Mouse (Mus musculus): Measurements from ENCODE around the gene Gm9507. TPM values are rescaled to one million over a fixed set of nuclear protein-coding genes. Genes with fewer than 3 reads are reported as not detected.
"Not testable (repeated sequence)": the region's sequence is repeated elsewhere in the genome, so short reads cannot be mapped to it uniquely, and the experiment has no call there.

Gene Gm9507
- polyA plus RNA-seq, 1 experiment from 2014 or later, result not detected

- H3K27me3 ChIP-seq (ENCODE audit: control insufficient read depth, insufficient read depth, low read length), result not testable (repeated sequence)
- WGBS, result 83% methylated on average over 1 of the region's 1 CpGs
Observed at GRCm38 (mm10) chr10:77787876-77788275, 23.8 kb downstream of the Gm9507 start, which contains the start of gene Gm7137. Gene Gm7137, minus strand, starts transcription at chr10:77788200.

GRCm38 (mm10) chr10:77783396-77783795 lies 28.2 kb downstream of the Gm9507 start:
- H3K27me3 ChIP-seq (ENCODE audit: control insufficient read depth, insufficient read depth, low read length); H3K9me3 ChIP-seq (ENCODE audit: control insufficient read depth, low read length); H3K36me3 ChIP-seq (ENCODE audit: control insufficient read depth, insufficient read depth, low read length); H3K27ac ChIP-seq (ENCODE audit: low read depth, low read length); H3K4me2 ChIP-seq (replicated peaks; ENCODE audit: low read depth, low read length); H3K4me3 ChIP-seq (ENCODE audit: low read length); H3K9ac ChIP-seq (ENCODE audit: low read depth, low read length); H3K4me1 ChIP-seq (ENCODE audit: control insufficient read depth, insufficient read depth, low read length); ATAC-seq (ENCODE audit: low FRiP score, low TSS enrichment): not testable (repeated sequence)
- 73% methylated on average over 1 of the region's 3 CpGs for WGBS

More at GRCm38 (mm10) chr10:77787876-77788275, 23.8 kb downstream of the Gm9507 start, which contains the start of gene Gm7137:
- not testable (repeated sequence) for H3K9ac ChIP-seq (ENCODE audit: low read depth, low read length); H3K27ac ChIP-seq (ENCODE audit: low read depth, low read length); ATAC-seq (ENCODE audit: low FRiP score, low TSS enrichment); H3K4me1 ChIP-seq (ENCODE audit: control insufficient read depth, insufficient read depth, low read length); H3K4me2 ChIP-seq (replicated peaks; ENCODE audit: low read depth, low read length); H3K9me3 ChIP-seq (ENCODE audit: control insufficient read depth, low read length); H3K36me3 ChIP-seq (ENCODE audit: control insufficient read depth, insufficient read depth, low read length); H3K4me3 ChIP-seq (ENCODE audit: low read length)

GRCm38 (mm10) chr10:77782442-77782841 lies 29.2 kb downstream of the Gm9507 start, which contains the start of gene Gm3250:
Gene Gm3250, minus strand, starts transcription at chr10:77782542.
- not testable (repeated sequence) for H3K27me3 ChIP-seq (ENCODE audit: control insufficient read depth, insufficient read depth, low read length); H3K9ac ChIP-seq (ENCODE audit: low read depth, low read length); ATAC-seq (ENCODE audit: low FRiP score, low TSS enrichment); H3K4me3 ChIP-seq (ENCODE audit: low read length); H3K36me3 ChIP-seq (ENCODE audit: control insufficient read depth, insufficient read depth, low read length); H3K4me1 ChIP-seq (ENCODE audit: control insufficient read depth, insufficient read depth, low read length); H3K9me3 ChIP-seq (ENCODE audit: control insufficient read depth, low read length); H3K4me2 ChIP-seq (replicated peaks; ENCODE audit: low read depth, low read length); H3K27ac ChIP-seq (ENCODE audit: low read depth, low read length)
- WGBS, result no CpG with 5 or more reads among the region's 1 CpGs

- H3K9me3 ChIP-seq (ENCODE audit: control insufficient read depth, low read length); H3K27me3 ChIP-seq (ENCODE audit: control insufficient read depth, insufficient read depth, low read length); H3K9ac ChIP-seq (ENCODE audit: low read depth, low read length); H3K4me1 ChIP-seq (ENCODE audit: control insufficient read depth, insufficient read depth, low read length); ATAC-seq (ENCODE audit: low FRiP score, low TSS enrichment); H3K4me2 ChIP-seq (replicated peaks; ENCODE audit: low read depth, low read length); H3K4me3 ChIP-seq (ENCODE audit: low read length); H3K27ac ChIP-seq (ENCODE audit: low read depth, low read length); H3K36me3 ChIP-seq (ENCODE audit: control insufficient read depth, insufficient read depth, low read length): not testable (repeated sequence)
- 75% methylated on average over 1 of the region's 1 CpGs for WGBS
Observed at GRCm38 (mm10) chr10:77776844-77777243, 34.8 kb downstream of the Gm9507 start, which contains the start of gene Gm7138. Gene Gm7138, minus strand, starts transcription at chr10:77776944.

GRCm38 (mm10) chr10:77772142-77772541 lies 39.5 kb downstream of the Gm9507 start:
- 83% methylated on average over 1 of the region's 3 CpGs for WGBS
- not testable (repeated sequence) for H3K4me2 ChIP-seq (replicated peaks; ENCODE audit: low read depth, low read length); H3K4me1 ChIP-seq (ENCODE audit: control insufficient read depth, insufficient read depth, low read length); H3K27ac ChIP-seq (ENCODE audit: low read depth, low read length); H3K36me3 ChIP-seq (ENCODE audit: control insufficient read depth, insufficient read depth, low read length); H3K4me3 ChIP-seq (ENCODE audit: low read length); ATAC-seq (ENCODE audit: low FRiP score, low TSS enrichment); H3K9me3 ChIP-seq (ENCODE audit: control insufficient read depth, low read length); H3K9ac ChIP-seq (ENCODE audit: low read depth, low read length); H3K27me3 ChIP-seq (ENCODE audit: control insufficient read depth, insufficient read depth, low read length)

- H3K27me3 ChIP-seq (ENCODE audit: control insufficient read depth, insufficient read depth, low read length); H3K9me3 ChIP-seq (ENCODE audit: control insufficient read depth, low read length); H3K4me2 ChIP-seq (replicated peaks; ENCODE audit: low read depth, low read length); H3K36me3 ChIP-seq (ENCODE audit: control insufficient read depth, insufficient read depth, low read length); H3K9ac ChIP-seq (ENCODE audit: low read depth, low read length); ATAC-seq (ENCODE audit: low FRiP score, low TSS enrichment); H3K27ac ChIP-seq (ENCODE audit: low read depth, low read length); H3K4me3 ChIP-seq (ENCODE audit: low read length); H3K4me1 ChIP-seq (ENCODE audit: control insufficient read depth, insufficient read depth, low read length): not testable (repeated sequence)
- WGBS, result 82% methylated on average over 1 of the region's 1 CpGs
Observed at GRCm38 (mm10) chr10:77771225-77771624, 40.4 kb downstream of the Gm9507 start, which contains the start of gene Gm3238. Gene Gm3238, minus strand, starts transcription at chr10:77771325.

- Histone ChIP-seq H3K4me1 (ENCODE audit: control insufficient read depth, insufficient read depth, low read length) (no peaks in the 10 kb centered on the region), H3K9me3 (ENCODE audit: control insufficient read depth, low read length) (no peaks in the 10 kb centered on the region), H3K4me2 (replicated peaks; ENCODE audit: low read depth, low read length) (no peak overlapping the region), H3K36me3 (ENCODE audit: control insufficient read depth, insufficient read depth, low read length) (no peaks in the 10 kb centered on the region), H3K27ac (ENCODE audit: low read depth, low read length) (no peak overlapping the region), H3K27me3 (ENCODE audit: control insufficient read depth, insufficient read depth, low read length) (no peaks in the 10 kb centered on the region), H3K9ac (ENCODE audit: low read depth, low read length) (no peak overlapping the region), H3K4me3 (ENCODE audit: low read length) (no peak overlapping the region)
- 65% methylated on average over 1 of the region's 1 CpGs for WGBS
- ATAC-seq (ENCODE audit: low FRiP score, low TSS enrichment), result no peak
Observed at GRCm38 (mm10) chr10:77769727-77770126, 41.9 kb downstream of the Gm9507 start.

Other genes starting within 250 kb of the Gm9507 start
- 104 and 144 TPM in 2 replicates for gene Pttg1ip, start 230.1 kb downstream of the Gm9507 start, polyA plus RNA-seq (2014; fragmentation: Nextera tagmentation; extraction: Ambion mirVana)
- 253 and 294 TPM in 2 replicates for gene Sumo3, start 205.7 kb downstream of the Gm9507 start, polyA plus RNA-seq (2014; fragmentation: Nextera tagmentation; extraction: Ambion mirVana)
- gene Gm49325, start 205.6 kb downstream of the Gm9507 start, polyA plus RNA-seq (2014; fragmentation: Nextera tagmentation; extraction: Ambion mirVana), result 1.2 and 1.8 TPM in 2 replicates
- gene Ube2g2, start 189.6 kb downstream of the Gm9507 start, polyA plus RNA-seq (2014; fragmentation: Nextera tagmentation; extraction: Ambion mirVana), result 41.3 and 51.8 TPM in 2 replicates
- 0.41 and 0.74 TPM in 2 replicates for gene Tspear, start 125.3 kb downstream of the Gm9507 start, polyA plus RNA-seq (2014; fragmentation: Nextera tagmentation; extraction: Ambion mirVana)
- gene Gm19402, start 121.1 kb downstream of the Gm9507 start, polyA plus RNA-seq (2014; fragmentation: Nextera tagmentation; extraction: Ambion mirVana), result not detected in 2 replicates
- not detected in 2 replicates for gene Gm9508, start 114.6 kb downstream of the Gm9507 start, polyA plus RNA-seq (2014; fragmentation: Nextera tagmentation; extraction: Ambion mirVana)
- gene Gm10272, start 105.2 kb downstream of the Gm9507 start, polyA plus RNA-seq (2014; fragmentation: Nextera tagmentation; extraction: Ambion mirVana), result not detected in 2 replicates
- gene Gm10024, start 100.4 kb downstream of the Gm9507 start, polyA plus RNA-seq (2014; fragmentation: Nextera tagmentation; extraction: Ambion mirVana), result not detected in 2 replicates
- gene Gm10142, start 96.0 kb downstream of the Gm9507 start, polyA plus RNA-seq (2014; fragmentation: Nextera tagmentation; extraction: Ambion mirVana), result not detected in 2 replicates
- gene Krtap12-1, start 91.2 kb downstream of the Gm9507 start, polyA plus RNA-seq (2014; fragmentation: Nextera tagmentation; extraction: Ambion mirVana), result not detected in 2 replicates
- not detected in 2 replicates for gene Gm10100, start 85.4 kb downstream of the Gm9507 start, polyA plus RNA-seq (2014; fragmentation: Nextera tagmentation; extraction: Ambion mirVana)
- gene Gm18596, start 69.2 kb downstream of the Gm9507 start, polyA plus RNA-seq (2014; fragmentation: Nextera tagmentation; extraction: Ambion mirVana), result not detected in 2 replicates
- gene Gm9736, start 60.5 kb downstream of the Gm9507 start, polyA plus RNA-seq (2014; fragmentation: Nextera tagmentation; extraction: Ambion mirVana), result not detected in 2 replicates
- gene Gm3233, start 52.2 kb downstream of the Gm9507 start, polyA plus RNA-seq (2014; fragmentation: Nextera tagmentation; extraction: Ambion mirVana), result not detected in 2 replicates
- not detected in 2 replicates for gene Gm3238, start 40.5 kb downstream of the Gm9507 start, polyA plus RNA-seq (2014; fragmentation: Nextera tagmentation; extraction: Ambion mirVana)
- gene Gm7138, start 34.9 kb downstream of the Gm9507 start, polyA plus RNA-seq (2014; fragmentation: Nextera tagmentation; extraction: Ambion mirVana), result not detected in 2 replicates
- gene Gm3250, start 29.3 kb downstream of the Gm9507 start, polyA plus RNA-seq (2014; fragmentation: Nextera tagmentation; extraction: Ambion mirVana), result not detected in 2 replicates
- gene Gm7137, start 23.6 kb downstream of the Gm9507 start, polyA plus RNA-seq (2014; fragmentation: Nextera tagmentation; extraction: Ambion mirVana), result not detected in 2 replicates
- not detected in 2 replicates for gene Gm9639, start 16.8 kb downstream of the Gm9507 start, polyA plus RNA-seq (2014; fragmentation: Nextera tagmentation; extraction: Ambion mirVana)
- gene Gm19668, start 12.7 kb downstream of the Gm9507 start, polyA plus RNA-seq (2014; fragmentation: Nextera tagmentation; extraction: Ambion mirVana), result not detected in 2 replicates
- not detected in 2 replicates for gene Gm2696, start 2.8 kb upstream of the Gm9507 start, polyA plus RNA-seq (2014; fragmentation: Nextera tagmentation; extraction: Ambion mirVana)
- gene Krtap10-4, start 15.3 kb upstream of the Gm9507 start, polyA plus RNA-seq (2014; fragmentation: Nextera tagmentation; extraction: Ambion mirVana), result not detected in 2 replicates
- not detected in 2 replicates for gene Krtap10-10, start 24.1 kb upstream of the Gm9507 start, polyA plus RNA-seq (2014; fragmentation: Nextera tagmentation; extraction: Ambion mirVana)
- not detected in 2 replicates for gene Gm36176, start 35.0 kb upstream of the Gm9507 start, polyA plus RNA-seq (2014; fragmentation: Nextera tagmentation; extraction: Ambion mirVana)
- gene Gm10318, start 41.0 kb upstream of the Gm9507 start, polyA plus RNA-seq (2014; fragmentation: Nextera tagmentation; extraction: Ambion mirVana), result not detected in 2 replicates
- gene Gm3285, start 50.1 kb upstream of the Gm9507 start, polyA plus RNA-seq (2014; fragmentation: Nextera tagmentation; extraction: Ambion mirVana), result not detected in 2 replicates
- gene Lrrc3, start 90.7 kb upstream of the Gm9507 start, polyA plus RNA-seq (2014; fragmentation: Nextera tagmentation; extraction: Ambion mirVana), result 2.2 and 3.3 TPM in 2 replicates
- 0.27 and 0.54 TPM in 2 replicates for gene Trpm2, start 158.7 kb upstream of the Gm9507 start, polyA plus RNA-seq (2014; fragmentation: Nextera tagmentation; extraction: Ambion mirVana)
- gene 1810043G02Rik, start 166.7 kb upstream of the Gm9507 start, polyA plus RNA-seq (2014; fragmentation: Nextera tagmentation; extraction: Ambion mirVana), result 26.4 and 35.8 TPM in 2 replicates
- gene Pfkl, start 198.2 kb upstream of the Gm9507 start, polyA plus RNA-seq (2014; fragmentation: Nextera tagmentation; extraction: Ambion mirVana), result 91.2 and 118 TPM in 2 replicates
- 0.41 and 0.66 TPM in 2 replicates for gene Dnmt3l, start 230.1 kb upstream of the Gm9507 start, polyA plus RNA-seq (2014; fragmentation: Nextera tagmentation; extraction: Ambion mirVana)
- 1.2 and 1.5 TPM in 2 replicates for gene Aire, start 231.8 kb upstream of the Gm9507 start, polyA plus RNA-seq (2014; fragmentation: Nextera tagmentation; extraction: Ambion mirVana)